Mouse (Mus musculus): ENCODE measurements around the gene Stk40. TPM values are rescaled to one million over a fixed set of nuclear protein-coding genes. Genes with fewer than 3 reads are reported as not detected.

Stk40 gene
- polyA plus RNA-seq, 1 experiment from 2014 or later = 33.5 TPM

DNA sequence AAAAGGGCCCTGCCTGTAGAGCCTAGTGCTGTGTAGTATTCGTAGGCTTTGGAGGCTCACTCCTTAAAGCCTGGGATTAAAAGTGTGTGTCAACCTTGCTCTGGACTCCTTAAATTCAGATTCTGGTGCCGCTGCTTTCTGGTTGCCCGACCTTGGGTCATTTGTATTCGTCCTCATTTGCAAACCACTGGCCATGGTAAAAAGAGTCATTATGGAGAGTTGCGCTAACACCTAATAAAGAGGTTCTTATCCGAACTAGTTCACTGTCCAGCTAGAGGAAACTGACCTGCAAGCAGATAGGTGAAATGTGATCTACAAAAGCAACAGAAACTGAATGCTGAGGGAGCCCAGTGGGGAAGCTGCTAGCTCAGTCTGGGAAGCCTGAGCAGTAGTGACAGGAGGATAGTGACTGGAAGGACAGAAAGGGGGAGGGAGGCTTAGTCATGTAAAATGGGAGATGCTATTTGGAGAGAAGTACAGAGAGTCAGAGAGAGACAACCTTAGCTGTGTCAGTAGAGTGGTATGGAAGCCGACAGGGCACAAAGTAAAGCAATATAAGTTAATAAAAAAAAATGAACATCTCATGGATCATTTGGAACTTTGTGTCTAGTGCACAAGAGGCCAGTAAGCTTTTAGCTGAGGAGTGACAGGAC is 1.5 kb downstream of the Stk40 start:
- H3K4me3 ChIP-seq (replicated peaks; ENCODE audit: low read length) = peak overlapping the region; percentile 78; the same call in 1 of the 2 replicates
- 51% methylated on average over 7 of the region's 7 CpGs for whole genome bisulfite sequencing
- H3K4me2 ChIP-seq (ENCODE audit: low read length) = peak overlapping the region; percentile 94
- no peaks in the 10 kb centered on the region for H3K9me3 ChIP-seq (ENCODE audit: control insufficient read depth, low read length)
- no peak overlapping the region for H3K27ac ChIP-seq (ENCODE audit: low read length)
- ATAC-seq = no peak
- H3K36me3 ChIP-seq (ENCODE audit: control insufficient read depth, insufficient read depth) = no peaks in the 10 kb centered on the region
- peak overlapping the region; percentile 5; the same call in 1 of the 2 replicates for H3K9ac ChIP-seq (replicated peaks; ENCODE audit: low read depth, low read length)
- H3K27me3 ChIP-seq (replicated peaks; ENCODE audit: control insufficient read depth, insufficient read depth, low read length) = no peaks in the 10 kb centered on the region
- H3K4me1 ChIP-seq (replicated peaks; ENCODE audit: control insufficient read depth, insufficient read depth, low read length) = peaks cover 48% of the 10 kb centered on the region

GRCm38 (mm10) chr4:126108061-126108740 is 4.4 kb downstream of the Stk40 start:
- Histone ChIP-seq H3K9me3 (ENCODE audit: control insufficient read depth, low read length) (no peaks in the 10 kb centered on the region), H3K9ac (replicated peaks; ENCODE audit: low read depth, low read length) (no peak overlapping the region), H3K27me3 (replicated peaks; ENCODE audit: control insufficient read depth, insufficient read depth, low read length) (no peaks in the 10 kb centered on the region), H3K27ac (ENCODE audit: low read length) (no peak overlapping the region), H3K4me3 (replicated peaks; ENCODE audit: low read length) (no peak overlapping the region), H3K36me3 (ENCODE audit: control insufficient read depth, insufficient read depth) (no peaks in the 10 kb centered on the region), H3K4me2 (ENCODE audit: low read length) (no peak overlapping the region), H3K4me1 (replicated peaks; ENCODE audit: control insufficient read depth, insufficient read depth, low read length) (peaks cover 43% of the 10 kb centered on the region)
- WGBS = 27% methylated on average over 8 of the region's 8 CpGs
- ATAC-seq = no peak

DNA sequence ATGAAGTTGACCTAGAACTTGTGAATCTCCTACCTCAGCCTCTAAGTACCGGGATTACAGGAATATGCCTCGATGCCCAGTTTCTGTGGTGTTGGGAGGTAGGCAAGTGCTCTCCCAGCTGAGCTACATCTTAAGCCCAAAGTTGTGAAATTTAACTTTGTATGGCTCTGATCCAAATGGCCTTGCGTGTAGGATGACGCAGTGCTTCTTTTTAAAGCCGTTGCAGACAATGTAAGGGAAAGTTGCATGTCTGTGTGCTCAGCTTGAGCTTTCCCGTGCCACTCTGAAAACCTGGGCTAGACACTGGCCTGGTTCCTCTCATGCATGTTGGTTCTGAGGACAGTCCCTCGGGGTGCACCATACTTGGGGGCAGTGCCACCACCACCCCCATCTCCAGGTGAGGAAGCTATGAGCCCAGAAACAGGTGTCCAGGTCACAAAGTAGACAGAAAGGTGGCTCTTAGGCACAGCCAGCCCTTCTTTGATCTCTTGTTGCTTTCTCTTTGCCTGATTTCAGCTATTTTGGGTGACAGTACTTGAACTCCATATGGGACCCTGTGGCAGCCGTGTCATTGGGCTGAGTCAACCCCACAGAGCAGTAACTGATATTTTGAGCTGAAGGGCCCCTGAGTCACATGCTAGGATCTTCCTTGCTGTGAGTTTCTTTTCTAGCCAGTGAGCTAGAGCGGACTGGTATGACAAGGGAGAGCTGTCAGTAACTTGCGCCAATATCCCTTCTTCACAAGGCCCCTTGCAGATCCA is 6.0 kb downstream of the Stk40 start:
- Histone ChIP-seq H3K27ac (ENCODE audit: low read length) (no peak overlapping the region), H3K4me2 (ENCODE audit: low read length) (no peak overlapping the region), H3K4me1 (replicated peaks; ENCODE audit: control insufficient read depth, insufficient read depth, low read length) (peaks cover 37% of the 10 kb centered on the region), H3K9ac (replicated peaks; ENCODE audit: low read depth, low read length) (no peak overlapping the region), H3K4me3 (replicated peaks; ENCODE audit: low read length) (no peak overlapping the region), H3K27me3 (replicated peaks; ENCODE audit: control insufficient read depth, insufficient read depth, low read length) (no peaks in the 10 kb centered on the region), H3K36me3 (ENCODE audit: control insufficient read depth, insufficient read depth) (no peaks in the 10 kb centered on the region), H3K9me3 (ENCODE audit: control insufficient read depth, low read length) (no peaks in the 10 kb centered on the region)
- 80% methylated on average over 10 of the region's 10 CpGs for whole genome bisulfite sequencing
- no peak for ATAC-seq

GRCm38 (mm10) chr4:126110374-126111152 is 6.8 kb downstream of the Stk40 start:
- Histone ChIP-seq H3K4me2 (ENCODE audit: low read length) (no peak overlapping the region; the same call in 1 of the 2 replicates), H3K4me1 (replicated peaks; ENCODE audit: control insufficient read depth, insufficient read depth, low read length) (peaks cover 29% of the 10 kb centered on the region), H3K9ac (replicated peaks; ENCODE audit: low read depth, low read length) (peak overlapping the region; percentile 39), H3K4me3 (replicated peaks; ENCODE audit: low read length) (no peak overlapping the region), H3K9me3 (ENCODE audit: control insufficient read depth, low read length) (no peaks in the 10 kb centered on the region), H3K27ac (ENCODE audit: low read length) (peak overlapping the region; percentile 70), H3K27me3 (replicated peaks; ENCODE audit: control insufficient read depth, insufficient read depth, low read length) (no peaks in the 10 kb centered on the region), H3K36me3 (ENCODE audit: control insufficient read depth, insufficient read depth) (no peaks in the 10 kb centered on the region)
- WGBS = 11% methylated on average over 12 of the region's 12 CpGs
- peak; percentile 55 for ATAC-seq

DNA sequence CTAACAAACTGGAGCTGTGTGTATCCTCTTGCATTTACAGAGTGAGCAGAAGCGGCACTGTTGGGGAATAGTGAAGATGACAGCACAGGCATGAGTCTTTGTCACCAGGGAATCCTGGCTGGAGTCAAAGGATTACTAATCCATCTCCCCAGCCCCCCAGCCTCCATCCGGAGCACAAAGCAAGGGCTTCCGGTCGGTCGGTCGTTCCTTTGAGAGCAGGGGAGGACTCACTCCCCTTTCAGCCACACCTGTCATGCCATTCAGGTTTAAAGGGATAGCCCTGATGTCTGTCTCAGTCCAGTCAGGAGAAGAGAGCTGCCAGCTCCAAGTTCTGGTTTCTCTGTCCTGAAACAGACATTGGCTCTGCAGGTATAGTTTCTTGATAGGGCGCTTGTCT is 7.4 kb downstream of the Stk40 start:
- Histone ChIP-seq H3K9ac (replicated peaks; ENCODE audit: low read depth, low read length) (peak overlapping the region; percentile 39), H3K9me3 (ENCODE audit: control insufficient read depth, low read length) (no peaks in the 10 kb centered on the region), H3K4me2 (ENCODE audit: low read length) (no peak overlapping the region), H3K4me3 (replicated peaks; ENCODE audit: low read length) (no peak overlapping the region), H3K4me1 (replicated peaks; ENCODE audit: control insufficient read depth, insufficient read depth, low read length) (peaks cover 24% of the 10 kb centered on the region), H3K27ac (ENCODE audit: low read length) (peak overlapping the region; percentile 70), H3K27me3 (replicated peaks; ENCODE audit: control insufficient read depth, insufficient read depth, low read length) (no peaks in the 10 kb centered on the region), H3K36me3 (ENCODE audit: control insufficient read depth, insufficient read depth) (no peaks in the 10 kb centered on the region)
- 20% methylated on average over 7 of the region's 7 CpGs for WGBS
- ATAC-seq = no peak

- ATAC-seq = no peak
- Histone ChIP-seq H3K4me2 (ENCODE audit: low read length) (no peak overlapping the region), H3K9me3 (ENCODE audit: control insufficient read depth, low read length) (no peaks in the 10 kb centered on the region), H3K4me3 (replicated peaks; ENCODE audit: low read length) (no peak overlapping the region), H3K36me3 (ENCODE audit: control insufficient read depth, insufficient read depth) (no peaks in the 10 kb centered on the region), H3K4me1 (replicated peaks; ENCODE audit: control insufficient read depth, insufficient read depth, low read length) (peaks cover 20% of the 10 kb centered on the region), H3K9ac (replicated peaks; ENCODE audit: low read depth, low read length) (no peak overlapping the region), H3K27ac (ENCODE audit: low read length) (no peak overlapping the region), H3K27me3 (replicated peaks; ENCODE audit: control insufficient read depth, insufficient read depth, low read length) (no peaks in the 10 kb centered on the region)
- WGBS = 68% methylated on average over 4 of the region's 4 CpGs
These were observed 9.5 kb downstream of the Stk40 start for GRCm38 (mm10) chr4:126113243-126113642.

- no peak overlapping the region for H3K4me2 ChIP-seq (ENCODE audit: low read length)
- H3K4me3 ChIP-seq (replicated peaks; ENCODE audit: low read length) = no peak overlapping the region
- 20% methylated on average over 6 of the region's 6 CpGs for WGBS
- no peak overlapping the region for H3K27ac ChIP-seq (ENCODE audit: low read length)
- peaks cover 27% of the 10 kb centered on the region for H3K4me1 ChIP-seq (replicated peaks; ENCODE audit: control insufficient read depth, insufficient read depth, low read length)
- H3K27me3 ChIP-seq (replicated peaks; ENCODE audit: control insufficient read depth, insufficient read depth, low read length) = no peaks in the 10 kb centered on the region
- H3K9me3 ChIP-seq (ENCODE audit: control insufficient read depth, low read length) = no peaks in the 10 kb centered on the region
- no peaks in the 10 kb centered on the region for H3K36me3 ChIP-seq (ENCODE audit: control insufficient read depth, insufficient read depth)
- no peak for ATAC-seq
- no peak overlapping the region for H3K9ac ChIP-seq (replicated peaks; ENCODE audit: low read depth, low read length)
These were observed 10.2 kb downstream of the Stk40 start for GRCm38 (mm10) chr4:126113943-126114342.

GRCm38 (mm10) chr4:126115411-126115810 is 11.7 kb downstream of the Stk40 start:
- Histone ChIP-seq H3K9me3 (ENCODE audit: control insufficient read depth, low read length) (no peaks in the 10 kb centered on the region), H3K4me1 (replicated peaks; ENCODE audit: control insufficient read depth, insufficient read depth, low read length) (peaks cover 21% of the 10 kb centered on the region), H3K36me3 (ENCODE audit: control insufficient read depth, insufficient read depth) (no peaks in the 10 kb centered on the region), H3K27me3 (replicated peaks; ENCODE audit: control insufficient read depth, insufficient read depth, low read length) (no peaks in the 10 kb centered on the region), H3K9ac (replicated peaks; ENCODE audit: low read depth, low read length) (no peak overlapping the region), H3K27ac (ENCODE audit: low read length) (no peak overlapping the region), H3K4me2 (ENCODE audit: low read length) (no peak overlapping the region), H3K4me3 (replicated peaks; ENCODE audit: low read length) (no peak overlapping the region)
- 91% methylated on average over 9 of the region's 9 CpGs for WGBS
- ATAC-seq = no peak
